Mouse (Mus musculus): ENCODE measurements at regions not wholly inside any gene's neighbourhood (a gene's known extent, or its start where the extent isn't known, plus 50 kb on each side); places are given as distances from the start of the nearest gene placed in this dataset.
A peak's percentile ranks its signal among the peaks of the same experiment; 100 is the strongest.

DNA sequence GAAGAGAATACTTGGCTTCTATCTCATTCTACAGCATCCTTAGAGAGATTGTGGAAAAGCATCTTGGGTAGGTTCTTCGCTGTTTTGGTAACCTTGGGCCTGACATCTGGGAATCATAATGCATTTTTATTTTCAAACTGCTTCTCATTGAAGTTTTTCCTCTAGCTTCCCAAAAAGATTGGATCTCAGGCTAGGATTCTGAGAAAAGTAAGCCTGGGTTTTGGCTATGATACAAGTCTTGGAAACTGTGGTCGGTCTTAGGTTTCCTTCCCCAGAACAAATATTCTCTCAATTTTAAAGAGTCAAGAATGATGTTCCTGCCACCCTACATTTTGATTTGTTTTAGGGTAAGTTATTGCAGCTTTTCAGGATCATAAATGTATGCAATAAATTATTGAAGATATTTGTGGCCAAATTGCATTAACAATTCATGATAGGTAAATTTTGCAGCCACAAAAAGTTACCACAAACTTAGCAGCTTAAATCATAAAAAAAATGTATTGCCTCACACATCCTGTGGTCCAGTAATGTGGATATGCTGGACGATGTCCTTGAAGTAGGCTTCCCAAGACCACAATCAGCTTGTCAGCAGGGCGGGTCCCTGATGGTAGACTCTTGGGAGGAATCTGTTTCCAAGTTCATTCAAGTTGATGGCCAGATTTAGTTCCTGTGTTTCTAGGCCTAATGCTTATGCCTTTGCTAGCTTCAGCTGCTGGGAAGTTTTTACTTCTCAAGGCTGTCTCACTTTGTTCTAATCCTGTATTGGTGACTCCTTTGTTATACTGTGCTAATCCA lies 257.6 kb upstream of the Adamts5 start:
- no peak for DNase-seq

DNA sequence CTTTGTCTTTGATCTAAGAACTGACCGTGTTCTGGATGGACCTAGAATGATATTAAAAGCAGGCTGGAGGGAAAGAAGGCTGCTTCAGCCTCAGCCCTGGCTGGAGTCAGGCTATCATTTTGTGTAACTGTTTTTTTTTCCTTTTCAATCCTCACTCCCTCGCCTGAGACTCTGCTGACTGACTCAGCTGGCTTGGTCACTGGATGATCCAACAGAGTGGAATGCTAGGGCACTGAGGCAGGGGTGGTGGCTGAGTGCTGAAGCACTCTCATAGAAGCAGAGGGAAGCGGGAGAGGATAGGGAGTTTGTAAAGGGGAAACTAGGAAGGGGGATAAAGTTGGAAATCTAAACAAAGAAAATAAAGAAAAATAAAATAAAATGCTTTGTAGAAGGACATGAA lies 236.5 kb upstream of the Adamts5 start:
- peak; percentile 31 to 56 for DNase-seq

DNA sequence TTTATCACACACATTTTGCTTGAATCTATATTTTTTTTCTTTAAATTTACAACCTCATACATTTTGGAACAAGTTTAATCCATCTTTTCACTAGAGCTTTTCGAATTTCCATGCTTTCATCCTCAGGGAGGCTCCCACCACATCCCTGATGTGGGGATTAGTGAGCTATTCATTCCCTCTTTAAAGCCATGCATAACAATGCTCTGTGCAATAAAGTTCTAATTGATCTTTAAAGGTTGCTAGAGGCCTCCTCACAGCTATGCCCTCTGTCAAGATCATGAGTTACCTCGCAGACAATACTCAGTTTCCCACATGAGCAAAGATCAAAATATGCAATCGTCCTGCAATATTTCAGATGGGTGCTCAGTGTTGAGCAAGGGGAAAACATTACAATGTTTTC lies 234.5 kb upstream of the Adamts5 start:
- no peak for DNase-seq

DNA sequence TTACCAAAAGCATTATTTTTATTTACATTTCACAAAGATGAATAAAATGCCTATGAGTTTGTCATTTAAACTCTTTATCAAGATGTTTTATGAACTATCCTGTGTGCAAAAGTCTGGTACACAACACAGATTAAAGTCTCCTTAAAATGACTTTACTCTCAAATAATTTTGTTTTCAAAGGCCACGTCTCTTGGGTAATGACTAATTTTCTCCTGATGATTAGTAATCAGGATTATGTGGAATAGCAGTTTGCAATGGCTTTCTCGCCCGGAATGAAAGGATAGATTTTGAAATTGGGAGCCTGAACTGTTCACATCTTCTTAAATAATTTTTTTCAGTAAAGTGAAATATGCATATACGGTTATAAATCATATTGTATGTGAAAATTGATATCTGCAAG lies 225.8 kb upstream of the Adamts5 start:
- DNase-seq: no peak

- DNase-seq: no peak
Observed at GRCm38 (mm10) chr16:86124182-86124581, 222.6 kb upstream of the Adamts5 start.

GRCm38 (mm10) chr16:86122936-86123335 lies 221.3 kb upstream of the Adamts5 start:
- no peak for DNase-seq

DNA sequence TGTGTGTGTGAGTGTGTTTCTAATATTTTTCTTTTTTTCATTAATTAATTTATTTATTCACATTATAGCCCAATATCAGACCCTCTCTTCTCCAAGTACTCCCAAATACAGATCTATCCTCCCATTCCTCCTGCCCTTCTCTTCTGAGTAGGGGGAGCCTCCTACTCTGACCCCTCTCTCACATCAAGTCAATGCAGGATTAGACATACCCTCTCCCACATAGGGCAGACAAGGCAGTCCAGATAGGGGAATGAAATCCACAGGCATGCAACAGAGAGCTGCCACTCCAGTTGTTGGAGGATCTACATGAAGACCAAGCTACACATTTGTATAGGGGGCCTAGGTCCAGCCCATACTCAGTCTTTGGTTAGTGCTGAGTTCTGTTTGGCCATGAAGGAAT lies 216.3 kb upstream of the Adamts5 start:
- no peak for DNase-seq

DNA sequence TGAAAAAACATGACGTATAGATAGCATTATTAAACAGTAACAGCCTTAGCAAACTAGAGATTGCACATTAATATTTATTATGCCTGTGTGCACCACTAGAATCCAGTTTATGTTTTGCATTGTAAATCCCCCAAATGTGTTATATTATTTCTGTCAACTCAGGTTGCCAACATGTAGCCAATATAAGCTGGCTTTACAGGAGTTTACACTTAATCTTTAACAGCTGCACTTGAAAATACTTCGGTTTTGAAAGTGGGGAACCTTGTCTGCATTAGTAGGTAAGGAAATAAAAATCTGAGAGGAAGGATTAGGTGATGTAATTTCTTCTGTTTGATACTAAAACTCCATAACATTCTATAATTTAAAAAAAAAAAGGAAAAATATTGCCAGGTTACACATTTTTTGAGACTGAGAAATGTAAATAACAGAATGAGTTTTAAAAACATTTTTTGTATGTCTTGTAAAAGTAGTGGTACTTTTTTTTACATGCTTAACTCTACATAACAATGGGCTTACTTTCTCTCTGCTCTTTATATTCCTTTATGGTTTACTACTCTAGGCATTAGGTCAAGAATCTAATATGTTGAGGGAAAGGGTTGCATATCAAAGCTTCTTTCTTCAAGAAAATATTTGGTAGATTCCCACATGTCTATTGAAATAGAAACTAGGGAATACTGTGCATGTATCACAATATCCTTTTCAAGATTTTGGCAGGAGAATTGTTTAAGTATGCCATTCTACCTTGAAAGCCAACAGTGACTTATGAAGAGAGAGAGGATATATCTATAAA lies 214.2 kb upstream of the Adamts5 start:
- DNase-seq: no peak

DNA sequence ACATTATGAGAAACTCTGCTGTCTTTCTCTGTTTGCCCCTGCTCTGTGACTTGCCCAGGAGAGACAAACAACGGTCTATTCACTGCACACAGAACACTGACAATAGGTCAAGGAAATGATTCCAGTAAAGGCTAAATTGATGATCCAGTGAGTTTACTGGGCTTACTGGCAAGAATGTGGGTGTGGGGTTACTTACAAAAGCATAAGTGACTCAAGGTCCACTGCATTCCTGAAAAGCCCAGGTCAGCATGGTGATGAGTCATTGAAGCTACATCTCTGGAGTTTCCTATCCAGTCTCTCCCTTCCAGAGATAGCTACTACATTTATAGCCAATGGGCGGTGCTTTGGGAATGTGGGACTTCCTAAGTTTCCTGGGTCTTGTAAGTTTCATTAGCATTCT lies 192.8 kb upstream of the Adamts5 start:
- peak; percentile 2 for DNase-seq

- DNase-seq: no peak
Observed at GRCm38 (mm10) chr16:86090175-86090574, 188.5 kb upstream of the Adamts5 start.

DNA sequence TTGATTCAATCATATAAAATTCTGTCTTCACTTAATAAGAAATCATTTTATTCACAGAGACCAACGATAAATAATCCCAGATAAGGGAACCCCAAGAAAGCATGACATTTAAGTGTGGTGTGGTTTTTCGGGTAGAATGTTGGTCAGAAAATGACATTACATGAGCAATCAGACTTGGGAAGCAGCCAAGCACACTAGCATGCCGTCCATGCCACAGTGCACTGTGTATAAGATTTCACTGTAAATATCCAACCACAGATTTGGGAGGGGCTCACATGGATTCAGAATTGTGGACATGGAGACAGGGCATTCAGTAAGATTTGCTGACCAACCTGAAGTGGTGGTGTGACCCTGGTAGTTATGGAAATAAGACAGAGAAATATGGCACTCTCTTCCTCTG lies 185.8 kb upstream of the Adamts5 start:
- no peak for DNase-seq

DNA sequence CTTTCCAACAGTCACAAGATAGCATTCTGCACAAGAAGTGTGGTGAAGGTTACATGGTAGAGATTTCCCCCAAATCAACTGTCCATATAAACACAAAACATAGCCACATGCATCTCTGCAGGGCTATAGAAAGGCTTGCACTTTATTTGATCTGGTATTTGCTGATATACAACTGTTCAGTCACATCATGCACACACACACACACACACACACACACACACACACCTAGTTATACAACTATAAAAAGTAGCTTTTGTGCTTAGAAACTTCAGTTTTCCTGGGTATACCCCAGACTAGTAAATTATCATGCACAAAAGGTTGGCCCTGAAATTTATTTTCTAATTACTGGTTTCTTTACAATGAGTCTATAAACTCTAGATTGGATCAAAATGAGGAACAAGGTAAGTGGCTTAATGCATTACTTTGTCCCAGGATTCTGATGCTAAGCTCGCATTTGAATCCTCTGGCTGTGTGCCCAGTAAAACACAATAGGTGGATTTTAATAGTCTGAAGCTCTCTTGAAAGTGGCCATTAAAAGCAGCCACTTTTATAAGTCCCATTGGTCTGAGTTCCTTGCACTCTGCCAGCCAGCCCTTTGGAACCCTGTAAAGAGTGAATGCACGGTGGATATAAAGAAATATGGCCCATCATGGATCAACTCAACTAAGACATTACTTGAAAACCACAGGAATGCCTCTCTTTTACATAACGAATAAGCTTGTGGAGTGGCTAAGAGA lies 166.2 kb upstream of the Adamts5 start:
- no peak for DNase-seq

- DNase-seq: no peak
Observed at GRCm38 (mm10) chr16:86060087-86060486, 158.5 kb upstream of the Adamts5 start.

- DNase-seq: peak in 1 of 2 experiments; percentile 1
Observed at GRCm38 (mm10) chr16:86044695-86045094, 143.1 kb upstream of the Adamts5 start.

DNA sequence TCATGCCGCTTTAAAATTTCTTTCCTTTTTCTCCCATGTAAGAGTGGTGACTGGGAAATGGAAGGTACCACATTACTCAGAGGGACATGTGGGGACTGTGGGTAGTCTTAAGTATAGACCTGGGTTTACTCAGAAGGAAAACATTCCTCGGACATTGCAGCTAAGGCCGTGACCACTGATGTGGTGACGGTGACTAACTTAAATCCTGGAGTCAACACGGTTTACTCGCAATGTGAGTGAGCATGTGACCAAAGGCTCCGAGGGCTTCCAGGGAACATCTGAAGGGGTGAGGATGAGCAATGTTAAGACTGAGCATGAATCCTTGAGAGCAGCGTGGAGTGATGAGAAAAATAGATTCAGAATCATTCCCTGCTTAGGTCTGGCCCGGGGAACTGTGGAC lies 133.1 kb upstream of the Adamts5 start:
- no peak for DNase-seq

DNA sequence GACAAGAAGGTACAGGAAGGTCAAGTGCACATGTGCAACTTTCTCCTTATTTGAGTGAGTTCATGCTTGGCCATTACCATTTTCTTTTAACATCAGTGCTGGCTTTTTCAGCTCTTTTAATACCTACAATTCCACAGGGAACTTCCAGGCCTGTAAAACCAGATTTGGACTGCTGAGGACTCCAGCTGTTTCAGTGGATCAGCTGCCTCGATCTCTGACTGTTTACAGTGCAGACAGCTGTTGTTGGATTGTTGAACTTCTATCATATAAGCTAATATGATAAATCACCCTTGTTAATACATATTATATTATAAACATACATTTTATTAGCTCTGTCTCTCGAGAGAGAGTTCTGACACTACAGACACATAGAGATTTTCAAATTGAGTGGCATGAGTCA lies 126.1 kb upstream of the Adamts5 start:
- DNase-seq: no peak

DNA sequence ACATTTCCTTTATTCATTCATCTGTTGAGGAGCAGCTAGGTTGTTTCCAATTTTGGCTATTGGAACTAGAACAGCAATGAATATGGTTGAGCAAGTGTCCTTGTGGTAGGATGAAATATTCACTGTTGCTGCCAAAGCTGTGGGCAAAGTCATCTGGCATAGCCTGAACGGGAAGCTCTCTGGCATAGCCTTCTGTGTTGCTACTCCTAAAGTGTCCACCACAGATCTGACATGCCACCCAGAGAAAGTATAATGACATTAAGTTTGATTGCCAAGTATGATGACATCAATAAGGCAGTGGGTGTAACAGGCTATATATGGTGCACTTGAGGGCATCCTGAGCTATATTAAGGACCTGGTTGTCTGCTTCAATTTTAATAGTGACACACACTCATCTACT lies 113.7 kb upstream of the Adamts5 start:
- DNase-seq: peak; percentile 11 to 39

DNA sequence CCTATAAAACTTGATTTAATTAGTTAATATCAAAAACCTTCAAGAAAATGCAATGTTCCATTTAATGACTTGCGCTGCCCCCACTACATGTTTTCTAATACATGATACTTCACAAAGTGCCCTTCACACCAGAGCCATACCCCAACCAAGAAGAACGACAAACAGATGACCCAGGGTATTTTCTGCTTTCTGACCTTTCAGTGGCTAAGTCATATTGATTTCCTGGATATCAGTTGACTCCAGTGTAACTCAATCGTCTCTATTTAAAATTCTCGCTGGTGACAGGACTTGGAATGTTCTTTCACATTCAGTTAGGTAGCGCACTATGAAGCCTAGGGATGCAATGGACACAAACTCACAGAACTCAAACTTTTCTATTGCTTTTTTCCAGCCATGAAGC lies 109.4 kb upstream of the Adamts5 start:
- DNase-seq: no peak

GRCm38 (mm10) chr16:86009638-86010329 lies 108.2 kb upstream of the Adamts5 start:
- DNase-seq: no peak

- no peak for DNase-seq
Observed at GRCm38 (mm10) chr16:86007799-86008198, 106.2 kb upstream of the Adamts5 start.

GRCm38 (mm10) chr16:86000846-86001245 lies 99.2 kb upstream of the Adamts5 start:
- no peak for DNase-seq

- DNase-seq: no peak
Observed at GRCm38 (mm10) chr16:85985841-85986240, 84.2 kb upstream of the Adamts5 start.

Data from adrenal gland, postnatal 36 days (tissue).